Mouse (Mus musculus) heart, postnatal 14 days (tissue): ENCODE measurements around the gene Pcyt2. TPM values are rescaled to one million over a fixed set of nuclear protein-coding genes. Genes with fewer than 3 reads are reported as not detected.

Source experiments
- DNase-seq, 2 experiments: peaks; one replicate each; pipeline ENCODE4 v3.0.0; 2021 to 2022
- intact Hi-C: fragments of 180-260 bp; cut with DNase I; formaldehyde crosslinking; loops from one replicate; pipeline ENCODE4 v1.15.1; 2025
- total RNA-seq, 2 experiments: library from RNA; stranded (reverse); gene quantifications; 2 replicates each; pipeline ENCODE4 v1.2.3; 2021

Gene Pcyt2
- total RNA-seq, 2 experiments from 2014 or later = 47.7 to 49.4 TPM

- intact Hi-C loops = loop anchor here (2.0 kb wide), 1 partner anchor 94 kb away; the partner anchor contains the start of genes Cenpx and Lrrc45
- no peak for DNase-seq
These were observed 1.1 kb upstream of the Pcyt2 start for GRCm38 (mm10) chr11:120618619-120619535.

GRCm38 (mm10) chr11:120616617-120617294, 980 bp downstream of the Pcyt2 start:
- intact Hi-C loops = no loop called here
- no peak for DNase-seq

- intact Hi-C loops = no loop called here
- DNase-seq = no peak
These were observed 2.0 kb downstream of the Pcyt2 start for GRCm38 (mm10) chr11:120615606-120616203.

- intact Hi-C loops = no loop called here
These were observed 2.6 kb downstream of the Pcyt2 start for GRCm38 (mm10) chr11:120615167-120615566.

GRCm38 (mm10) chr11:120613976-120614375, 3.8 kb downstream of the Pcyt2 start:
- no peak for DNase-seq
- intact Hi-C loops = no loop called here

More at GRCm38 (mm10) chr11:120615167-120615566, 2.6 kb downstream of the Pcyt2 start:
- no peak for DNase-seq

- intact Hi-C loops = no loop called here
- no peak for DNase-seq
These were observed 4.2 kb downstream of the Pcyt2 start for GRCm38 (mm10) chr11:120613481-120613972.

- peak; percentile 76 to 87 for DNase-seq
- intact Hi-C loops = loop anchor here (1.0 kb wide), 2 partner anchors 98 to 123 kb away; no protein-coding TSS in a partner anchor
These were observed 5.0 kb downstream of the Pcyt2 start for GRCm38 (mm10) chr11:120612763-120613162.

- intact Hi-C loops = no loop called here
These were observed 7.2 kb downstream of the Pcyt2 start for GRCm38 (mm10) chr11:120610477-120611046.

GRCm38 (mm10) chr11:120609250-120609649, 8.5 kb downstream of the Pcyt2 start:
- intact Hi-C loops = no loop called here
- DNase-seq = no peak

More at GRCm38 (mm10) chr11:120610477-120611046, 7.2 kb downstream of the Pcyt2 start:
- DNase-seq = no peak

GRCm38 (mm10) chr11:120608241-120609034, 9.3 kb downstream of the Pcyt2 start, which contains the start of gene Npb:
TSS of gene Npb (plus strand) at chr11:120608477.
- no peak for DNase-seq
- intact Hi-C loops = no loop called here

- no peak for DNase-seq
- intact Hi-C loops = no loop called here
These were observed 11.0 kb downstream of the Pcyt2 start for GRCm38 (mm10) chr11:120606764-120607163.

- intact Hi-C loops = no loop called here
- no peak for DNase-seq
These were observed 12.1 kb downstream of the Pcyt2 start for GRCm38 (mm10) chr11:120605667-120606066.

GRCm38 (mm10) chr11:120603545-120603944, 14.2 kb downstream of the Pcyt2 start:
- intact Hi-C loops = no loop called here
- no peak for DNase-seq

- intact Hi-C loops = no loop called here
- no peak for DNase-seq
These were observed 17.0 kb downstream of the Pcyt2 start for GRCm38 (mm10) chr11:120600716-120601115.

- no peak for DNase-seq
- intact Hi-C loops = no loop called here
These were observed 18.7 kb downstream of the Pcyt2 start for GRCm38 (mm10) chr11:120598990-120599549.

GRCm38 (mm10) chr11:120598283-120598989, 19.3 kb downstream of the Pcyt2 start, which contains the start of the genes Alyref and Anapc11:
TSS of gene Alyref (minus strand) at chr11:120598365.
TSS of gene Anapc11 (plus strand) at chr11:120598421.
- intact Hi-C loops = no loop called here
- DNase-seq = peak; percentile 97 to 98

GRCm38 (mm10) chr11:120597240-120598235, 20.2 kb downstream of the Pcyt2 start:
- no peak for DNase-seq
- intact Hi-C loops = no loop called here
